Mouse (Mus musculus): Measurements from ENCODE around the gene Pank4. TPM values are rescaled to one million over a fixed set of nuclear protein-coding genes. Genes with fewer than 3 reads are reported as not detected.

The Pank4 gene
- polyA plus RNA-seq, 1 experiment from 2014 or later, result 37.8 TPM

DNA sequence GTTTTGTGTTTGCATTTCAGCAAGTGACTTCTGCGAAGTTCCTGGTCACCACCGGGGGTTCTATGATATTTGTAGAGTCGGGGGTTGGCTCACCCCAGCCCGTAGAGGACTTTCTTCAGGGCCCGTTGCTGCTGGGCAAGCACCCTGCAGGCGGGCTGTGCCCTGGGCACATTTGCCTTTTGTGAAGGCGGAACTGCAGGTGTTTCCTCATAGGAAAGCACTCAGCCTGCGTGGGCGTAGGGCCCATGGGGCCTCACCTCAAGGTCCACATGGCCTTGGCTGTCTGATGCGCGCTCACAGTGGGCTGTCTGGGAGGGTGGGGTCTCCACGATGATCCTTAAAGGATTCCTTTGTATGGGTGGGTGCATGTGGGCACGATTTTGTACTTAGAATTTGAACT lies 2.0 kb upstream of the Pank4 start:
- Histone ChIP-seq H3K27ac (ENCODE audit: low read depth, low read length) (peak overlapping the region; percentile 94), H3K27me3 (replicated peaks; ENCODE audit: control insufficient read depth, insufficient read depth, low read length) (peaks cover 13% of the 10 kb centered on the region; the same call in 1 of the 2 replicates), H3K9me3 (ENCODE audit: control insufficient read depth, low read length) (no peaks in the 10 kb centered on the region), H3K4me2 (ENCODE audit: low read length) (peak overlapping the region; percentile 84), H3K4me1 (ENCODE audit: control insufficient read depth, insufficient read depth, low read depth, low read length) (peaks cover 65% of the 10 kb centered on the region), H3K4me3 (ENCODE audit: low read length) (peak overlapping the region; percentile 75), H3K9ac (ENCODE audit: low read depth, low read length) (peak overlapping the region; percentile 76), H3K36me3 (ENCODE audit: control insufficient read depth, insufficient read depth, low read length) (no peaks in the 10 kb centered on the region)
- WGBS, result 5% methylated on average over 13 of the region's 13 CpGs
- no peak for ATAC-seq

DNA sequence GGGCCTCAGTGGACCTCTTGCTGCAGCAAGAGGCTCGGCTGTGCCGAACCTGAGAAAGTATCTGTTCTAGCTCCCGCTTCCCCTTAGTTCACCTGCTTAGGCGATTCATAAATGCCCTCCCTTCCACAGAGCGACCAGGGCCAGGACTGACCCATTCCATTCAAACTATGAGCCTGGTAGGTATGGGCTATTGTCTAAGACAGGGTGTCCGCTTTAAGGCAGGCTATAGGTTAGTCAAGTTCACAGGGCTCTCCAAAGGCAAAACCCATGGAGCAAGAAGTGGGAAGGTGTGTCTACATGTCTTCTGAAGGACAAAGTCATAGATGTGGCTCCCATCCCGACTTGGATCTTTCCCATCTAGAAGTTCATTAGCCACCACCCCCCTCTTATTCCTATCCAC lies 1.2 kb upstream of the Pank4 start:
- no peaks in the 10 kb centered on the region for H3K9me3 ChIP-seq (ENCODE audit: control insufficient read depth, low read length)
- H3K4me3 ChIP-seq (ENCODE audit: low read length), result peak overlapping the region; percentile 75
- peak overlapping the region; percentile 76 for H3K9ac ChIP-seq (ENCODE audit: low read depth, low read length)
- 32% methylated on average over 7 of the region's 7 CpGs for WGBS
- H3K36me3 ChIP-seq (ENCODE audit: control insufficient read depth, insufficient read depth, low read length), result no peaks in the 10 kb centered on the region
- no peak for ATAC-seq
- peak overlapping the region; percentile 84 for H3K4me2 ChIP-seq (ENCODE audit: low read length)
- peaks cover 65% of the 10 kb centered on the region for H3K4me1 ChIP-seq (ENCODE audit: control insufficient read depth, insufficient read depth, low read depth, low read length)
- peaks cover 11% of the 10 kb centered on the region; the same call in 1 of the 2 replicates for H3K27me3 ChIP-seq (replicated peaks; ENCODE audit: control insufficient read depth, insufficient read depth, low read length)
- peak overlapping the region; percentile 94 for H3K27ac ChIP-seq (ENCODE audit: low read depth, low read length)

DNA sequence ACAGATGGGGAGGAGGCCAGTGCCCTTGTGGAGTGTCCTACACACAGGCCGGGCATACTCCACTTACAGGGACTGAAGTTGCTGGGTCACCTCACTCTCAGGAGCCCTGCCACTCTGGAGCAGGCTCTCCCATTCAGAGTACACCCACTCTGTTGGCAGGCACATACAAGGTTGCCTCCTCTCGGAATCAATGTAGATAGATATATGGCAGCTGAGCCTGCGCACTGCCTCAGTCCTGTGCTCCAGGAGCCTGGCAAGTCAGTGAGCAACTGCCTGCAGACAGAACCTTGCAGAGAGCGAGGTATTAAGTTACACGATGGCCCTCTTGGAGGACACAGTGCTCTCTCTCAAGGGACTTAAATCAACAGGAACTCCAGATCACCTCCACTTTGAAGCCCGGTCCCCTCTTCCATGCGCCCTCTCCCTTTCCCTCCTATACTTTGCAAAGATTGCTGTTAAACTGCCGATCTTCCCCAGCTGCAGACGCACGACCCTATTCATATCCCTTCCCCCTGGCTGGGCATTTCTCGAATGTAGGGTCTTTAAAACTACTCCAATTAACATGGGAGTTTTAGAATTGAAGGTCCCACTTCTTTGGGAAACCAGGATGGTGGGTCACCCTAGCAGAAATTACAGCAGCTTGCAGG lies 610 bp upstream of the Pank4 start:
- WGBS, result 9% methylated on average over 11 of the region's 11 CpGs
- Histone ChIP-seq H3K4me1 (ENCODE audit: control insufficient read depth, insufficient read depth, low read depth, low read length) (peaks cover 59% of the 10 kb centered on the region), H3K27me3 (replicated peaks; ENCODE audit: control insufficient read depth, insufficient read depth, low read length) (peaks cover 8% of the 10 kb centered on the region; the same call in 1 of the 2 replicates), H3K9me3 (ENCODE audit: control insufficient read depth, low read length) (no peaks in the 10 kb centered on the region), H3K4me2 (ENCODE audit: low read length) (peak overlapping the region; percentile 84), H3K27ac (ENCODE audit: low read depth, low read length) (peak overlapping the region; percentile 94), H3K4me3 (ENCODE audit: low read length) (peak overlapping the region; percentile 75), H3K9ac (ENCODE audit: low read depth, low read length) (peak overlapping the region; percentile 76), H3K36me3 (ENCODE audit: control insufficient read depth, insufficient read depth, low read length) (no peaks in the 10 kb centered on the region)
- no peak for ATAC-seq

DNA sequence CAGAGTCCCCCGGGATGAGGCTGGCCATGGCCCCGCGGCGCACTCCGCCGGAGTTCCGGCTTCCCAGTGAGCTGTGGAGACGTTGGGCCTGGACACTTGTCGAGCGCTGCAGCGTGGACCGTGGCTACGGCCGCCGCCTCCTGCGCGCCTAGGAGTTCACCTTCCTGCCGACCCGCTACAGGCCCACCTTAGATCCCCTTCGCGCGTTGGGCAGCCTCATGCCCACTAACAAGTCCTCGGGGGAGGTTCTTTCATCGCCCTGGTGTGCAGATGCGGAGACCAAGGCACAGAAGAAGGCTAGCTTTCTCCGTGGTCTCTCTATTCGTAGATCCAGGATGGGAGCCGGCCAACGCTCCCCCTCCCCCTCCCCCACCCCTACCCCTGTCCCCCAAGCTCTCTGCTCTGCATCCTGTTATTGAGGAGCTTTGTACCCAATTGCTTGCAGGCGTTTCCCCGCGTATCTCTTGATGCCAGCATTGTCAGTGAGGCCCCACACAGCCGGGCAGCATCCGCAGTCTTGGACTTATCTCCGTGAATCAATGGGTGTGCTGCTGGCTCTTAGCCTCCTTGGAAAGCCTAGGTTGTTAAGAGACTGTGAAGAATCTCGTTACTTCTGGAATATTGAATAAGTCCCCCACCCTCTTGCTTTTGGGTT lies 785 bp downstream of the Pank4 start:
- no peaks in the 10 kb centered on the region for H3K9me3 ChIP-seq (ENCODE audit: control insufficient read depth, low read length)
- peaks cover 47% of the 10 kb centered on the region for H3K4me1 ChIP-seq (ENCODE audit: control insufficient read depth, insufficient read depth, low read depth, low read length)
- peak overlapping the region; percentile 75 for H3K4me3 ChIP-seq (ENCODE audit: low read length)
- 0 out of 2 replicates have a peak, but pooled peaks cover 2% of the 10 kb centered on the region for H3K27me3 ChIP-seq (replicated peaks; ENCODE audit: control insufficient read depth, insufficient read depth, low read length)
- H3K27ac ChIP-seq (ENCODE audit: low read depth, low read length), result peak overlapping the region; percentile 94
- peaks cover under 1% of the 10 kb centered on the region for H3K36me3 ChIP-seq (ENCODE audit: control insufficient read depth, insufficient read depth, low read length)
- peak overlapping the region; percentile 84 for H3K4me2 ChIP-seq (ENCODE audit: low read length)
- WGBS, result under 1% methylated on average over 33 of the region's 36 CpGs
- peak overlapping the region; percentile 76 for H3K9ac ChIP-seq (ENCODE audit: low read depth, low read length)
- peak; percentile 28 for ATAC-seq

DNA sequence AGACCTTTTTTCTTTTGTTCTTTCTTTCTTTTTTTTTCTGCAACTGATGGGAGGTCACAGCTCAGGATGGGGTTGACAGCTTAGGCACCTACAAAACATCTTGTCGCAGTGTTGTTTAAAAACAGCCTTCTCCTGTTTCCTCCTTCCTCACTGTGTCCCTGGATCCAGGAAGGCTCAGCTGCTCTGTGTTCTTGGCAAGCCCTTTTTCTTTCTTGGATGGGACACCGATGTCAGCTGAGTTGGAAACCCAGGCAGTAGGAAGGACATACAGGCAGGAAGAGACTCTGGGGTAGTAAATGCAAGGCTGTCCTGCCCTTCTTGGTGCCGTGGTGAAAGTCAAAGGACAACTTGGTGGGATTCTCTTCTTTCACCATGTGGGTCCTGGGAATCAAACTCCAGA lies 1.9 kb downstream of the Pank4 start:
- no peaks in the 10 kb centered on the region for H3K9me3 ChIP-seq (ENCODE audit: control insufficient read depth, low read length)
- no peak for ATAC-seq
- H3K27ac ChIP-seq (ENCODE audit: low read depth, low read length), result no peak overlapping the region
- H3K36me3 ChIP-seq (ENCODE audit: control insufficient read depth, insufficient read depth, low read length), result peaks cover 12% of the 10 kb centered on the region
- peak overlapping the region; percentile 84 for H3K4me2 ChIP-seq (ENCODE audit: low read length)
- H3K4me3 ChIP-seq (ENCODE audit: low read length), result no peak overlapping the region
- no peaks in the 10 kb centered on the region for H3K27me3 ChIP-seq (replicated peaks; ENCODE audit: control insufficient read depth, insufficient read depth, low read length)
- WGBS, result 65% methylated on average over 3 of the region's 3 CpGs
- H3K9ac ChIP-seq (ENCODE audit: low read depth, low read length), result peak overlapping the region; percentile 76
- H3K4me1 ChIP-seq (ENCODE audit: control insufficient read depth, insufficient read depth, low read depth, low read length), result peaks cover 38% of the 10 kb centered on the region

DNA sequence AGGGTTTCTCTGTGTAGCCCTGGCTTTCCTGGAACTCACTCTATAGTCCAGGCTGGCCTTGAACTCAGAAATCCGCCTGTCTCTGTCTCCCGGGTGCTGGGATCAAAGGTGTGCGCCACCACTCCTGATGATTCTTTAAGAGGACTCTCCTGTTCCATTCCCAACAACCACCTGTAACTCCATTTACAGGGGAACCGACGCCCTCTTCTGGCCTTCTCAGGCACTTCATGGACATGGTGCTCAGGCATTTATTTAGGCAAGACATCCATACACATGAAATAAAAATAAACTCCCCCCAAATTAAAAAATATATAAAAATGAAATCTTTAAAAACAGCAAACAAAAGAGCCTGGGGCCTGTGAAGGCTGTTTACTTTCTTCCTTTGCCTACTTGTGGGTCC lies 3.2 kb downstream of the Pank4 start:
- Histone ChIP-seq H3K27ac (ENCODE audit: low read depth, low read length) (no peak overlapping the region), H3K27me3 (replicated peaks; ENCODE audit: control insufficient read depth, insufficient read depth, low read length) (no peaks in the 10 kb centered on the region), H3K4me3 (ENCODE audit: low read length) (no peak overlapping the region), H3K9me3 (ENCODE audit: control insufficient read depth, low read length) (no peaks in the 10 kb centered on the region), H3K9ac (ENCODE audit: low read depth, low read length) (no peak overlapping the region), H3K4me2 (ENCODE audit: low read length) (no peak overlapping the region), H3K36me3 (ENCODE audit: control insufficient read depth, insufficient read depth, low read length) (peaks cover 25% of the 10 kb centered on the region), H3K4me1 (ENCODE audit: control insufficient read depth, insufficient read depth, low read depth, low read length) (peaks cover 27% of the 10 kb centered on the region)
- 61% methylated on average over 5 of the region's 5 CpGs for WGBS
- ATAC-seq, result no peak

DNA sequence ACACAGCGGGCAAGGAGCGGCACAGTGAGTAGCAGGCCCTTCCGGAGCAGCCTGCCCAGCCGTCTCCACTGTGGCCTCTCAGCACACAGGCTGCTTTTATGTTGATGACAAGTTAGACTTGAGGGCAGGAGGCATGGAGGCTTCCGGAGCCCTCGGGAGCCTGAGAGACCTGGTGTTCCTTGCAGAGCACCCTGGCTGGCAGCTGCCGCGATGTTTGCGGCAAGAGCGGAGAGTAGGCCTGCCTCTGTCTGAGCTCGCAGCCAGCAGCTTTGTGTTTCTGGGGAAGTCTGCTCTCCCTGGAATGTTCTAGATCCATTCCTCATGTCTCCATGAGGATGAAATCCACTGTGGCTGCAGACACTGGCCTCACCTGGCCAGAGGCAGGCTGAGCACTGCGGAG lies 8.6 kb downstream of the Pank4 start:
- peaks cover 73% of the 10 kb centered on the region for H3K36me3 ChIP-seq (ENCODE audit: control insufficient read depth, insufficient read depth, low read length)
- no peak overlapping the region for H3K4me2 ChIP-seq (ENCODE audit: low read length)
- H3K9ac ChIP-seq (ENCODE audit: low read depth, low read length), result no peak overlapping the region; the same call in 1 of the 2 replicates
- H3K27me3 ChIP-seq (replicated peaks; ENCODE audit: control insufficient read depth, insufficient read depth, low read length), result no peaks in the 10 kb centered on the region
- H3K27ac ChIP-seq (ENCODE audit: low read depth, low read length), result no peak overlapping the region
- 93% methylated on average over 12 of the region's 12 CpGs for WGBS
- H3K4me1 ChIP-seq (ENCODE audit: control insufficient read depth, insufficient read depth, low read depth, low read length), result no peaks in the 10 kb centered on the region
- no peaks in the 10 kb centered on the region for H3K9me3 ChIP-seq (ENCODE audit: control insufficient read depth, low read length)
- no peak overlapping the region for H3K4me3 ChIP-seq (ENCODE audit: low read length)
- no peak for ATAC-seq

DNA sequence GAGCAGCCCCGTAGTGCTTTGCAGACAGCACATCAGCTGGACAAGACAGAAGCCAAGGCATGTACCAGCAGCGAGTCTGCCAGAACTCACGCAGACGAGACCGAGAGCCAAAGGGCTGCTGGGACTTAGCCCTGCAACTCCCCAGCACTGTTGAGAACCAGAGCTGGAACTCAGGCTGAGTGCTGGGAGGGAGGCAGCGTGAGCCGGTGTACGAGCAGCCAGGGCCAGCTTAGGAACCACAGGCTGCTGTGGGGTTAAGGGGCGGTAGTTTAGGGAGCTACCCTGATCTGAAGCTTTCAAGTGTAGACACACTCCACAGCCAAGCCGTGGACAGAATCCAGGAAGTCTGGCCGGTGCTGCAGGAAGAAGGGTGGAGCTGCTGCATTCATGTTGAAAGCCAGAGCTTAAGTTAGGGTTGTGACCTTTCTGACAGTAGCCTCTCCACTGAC lies 10.3 kb downstream of the Pank4 start:
- Histone ChIP-seq H3K27ac (ENCODE audit: low read depth, low read length) (no peak overlapping the region), H3K4me2 (ENCODE audit: low read length) (no peak overlapping the region), H3K36me3 (ENCODE audit: control insufficient read depth, insufficient read depth, low read length) (peaks cover 83% of the 10 kb centered on the region), H3K9me3 (ENCODE audit: control insufficient read depth, low read length) (no peaks in the 10 kb centered on the region), H3K4me1 (ENCODE audit: control insufficient read depth, insufficient read depth, low read depth, low read length) (no peaks in the 10 kb centered on the region), H3K4me3 (ENCODE audit: low read length) (no peak overlapping the region), H3K9ac (ENCODE audit: low read depth, low read length) (no peak overlapping the region), H3K27me3 (replicated peaks; ENCODE audit: control insufficient read depth, insufficient read depth, low read length) (no peaks in the 10 kb centered on the region)
- no peak for ATAC-seq
- WGBS, result 87% methylated on average over 11 of the region's 11 CpGs

DNA sequence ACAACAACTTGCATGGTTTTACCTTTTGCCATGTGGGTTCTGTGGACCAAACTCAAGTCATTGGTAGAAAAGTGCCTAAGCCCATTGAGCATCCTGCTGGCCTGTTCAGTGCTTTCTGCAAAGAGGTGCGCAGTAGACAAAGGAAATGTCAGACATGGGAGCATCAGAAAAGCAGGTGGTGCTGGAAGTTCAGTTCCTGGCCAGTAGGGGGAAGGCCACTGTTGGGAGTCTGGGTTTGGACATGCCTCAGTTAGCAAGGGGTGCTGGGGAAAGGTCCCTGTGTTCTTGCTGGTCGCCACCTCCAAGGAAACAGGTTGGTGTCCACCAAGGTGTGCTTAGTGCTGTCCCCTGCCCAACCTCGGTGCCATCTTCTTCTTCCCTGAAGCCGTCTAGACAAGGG lies 16.2 kb downstream of the Pank4 start:
- peaks cover 2% of the 10 kb centered on the region; the same call in 1 of the 2 replicates for H3K27me3 ChIP-seq (replicated peaks; ENCODE audit: control insufficient read depth, insufficient read depth, low read length)
- 91% methylated on average over 4 of the region's 4 CpGs for WGBS
- H3K27ac ChIP-seq (ENCODE audit: low read depth, low read length), result no peak overlapping the region
- no peak overlapping the region for H3K4me2 ChIP-seq (ENCODE audit: low read length)
- H3K9me3 ChIP-seq (ENCODE audit: control insufficient read depth, low read length), result no peaks in the 10 kb centered on the region
- H3K4me3 ChIP-seq (ENCODE audit: low read length), result no peak overlapping the region
- no peak for ATAC-seq
- H3K9ac ChIP-seq (ENCODE audit: low read depth, low read length), result no peak overlapping the region
- peaks cover 40% of the 10 kb centered on the region for H3K36me3 ChIP-seq (ENCODE audit: control insufficient read depth, insufficient read depth, low read length)
- H3K4me1 ChIP-seq (ENCODE audit: control insufficient read depth, insufficient read depth, low read depth, low read length), result peaks cover 7% of the 10 kb centered on the region
